Mouse (Mus musculus) midbrain, embryonic 13.5 days (tissue): ENCODE data around the gene 4932415D10Rik. TPM values are rescaled to one million over a fixed set of nuclear protein-coding genes. Genes with fewer than 3 reads are reported as not detected.

Experiments
- polyA plus RNA-seq: library from polyadenylated mRNA; unstranded; fragments of >200 nt; fragmentation: Nextera tagmentation; extraction: Ambion mirVana; gene quantifications from 2 replicates; pipeline ENCODE4 v1.2.1, GENCODE M21; 2015

4932415D10Rik gene
- polyA plus RNA-seq, 1 experiment from 2014 or later, result not detected

Other genes with a start within 250 kb of the 4932415D10Rik start
- gene BC024063, start 233.2 kb downstream of the 4932415D10Rik start, polyA plus RNA-seq, result 7.0 and 7.2 TPM in 2 replicates
- 9.8 and 11.0 TPM in 2 replicates for gene AU041133, start 188.6 kb downstream of the 4932415D10Rik start, polyA plus RNA-seq
- 22.4 and 22.8 TPM in 2 replicates for gene Zfp938, start 75.3 kb downstream of the 4932415D10Rik start, polyA plus RNA-seq
- 20.2 and 20.3 TPM in 2 replicates for gene Gm4924, start 37.7 kb upstream of the 4932415D10Rik start, polyA plus RNA-seq
- not detected in 2 replicates for gene Gm1553, start 176.0 kb upstream of the 4932415D10Rik start, polyA plus RNA-seq